Mouse (Mus musculus) heart, embryonic 11.5 days (tissue): ENCODE data around the gene Sox5. TPM values are rescaled to one million over a fixed set of nuclear protein-coding genes. Genes with fewer than 3 reads are reported as not detected.

Experiments
- ATAC-seq: fragments of 200-750 bp; cut with Nextera tagmentation; replicated peaks from 2 replicates; pipeline ENCODE4 v1.8.0; 2017; ENCODE audit warnings: moderate library complexity; ENCODE audit not compliant: insufficient number of reproducible peaks, low FRiP score, low TSS enrichment
- H3K27ac ChIP-seq: fragments of 300-500 bp; sonication (generic); 2 replicates; pipeline ENCODE4 v1.5.1; 2014; ENCODE audit warnings: mild to moderate bottlenecking, low read depth, low read length
- H3K27me3 ChIP-seq: fragments of 300-500 bp; sonication (generic); 2 replicates; pipeline ENCODE4 v1.6.1; 2014; ENCODE audit warnings: mild to moderate bottlenecking, low read length, mixed read lengths; ENCODE audit not compliant: control insufficient read depth, insufficient read depth
- H3K36me3 ChIP-seq: fragments of 300-500 bp; sonication (generic); 2 replicates; pipeline ENCODE4 v1.6.1; 2014; ENCODE audit warnings: mild to moderate bottlenecking, low read length, moderate library complexity, mixed read lengths; ENCODE audit not compliant: control insufficient read depth, insufficient read depth
- H3K4me1 ChIP-seq: fragments of 300-500 bp; sonication (generic); 2 replicates; pipeline ENCODE4 v1.6.1; 2014; ENCODE audit warnings: low read length; ENCODE audit not compliant: control insufficient read depth, insufficient read depth
- H3K4me2 ChIP-seq: fragments of 300-500 bp; sonication (generic); 2 replicates; pipeline ENCODE4 v1.6.1; 2014; ENCODE audit warnings: mild to moderate bottlenecking, moderate library complexity
- H3K4me3 ChIP-seq: fragments of 300-500 bp; sonication (generic); 2 replicates; pipeline ENCODE4 v1.5.1; 2014; ENCODE audit warnings: low read depth, low read length
- H3K9ac ChIP-seq: fragments of 300-500 bp; sonication (generic); 2 replicates; pipeline ENCODE4 v1.6.1; 2014; ENCODE audit warnings: mild to moderate bottlenecking, low read depth, low read length, moderate library complexity
- H3K9me3 ChIP-seq: fragments of 300-500 bp; sonication (generic); replicated peaks from 2 replicates; pipeline ENCODE4 v1.6.1; 2016; ENCODE audit warnings: low read length; ENCODE audit not compliant: control insufficient read depth
- WGBS: fragments of 180-500 bp; shearing (Covaris S2); extraction: QIAGEN DNeasy Blood & Tissue Kit; methylation state at CpG from one replicate; pipeline ENCODE4 v1.1.7; 2014; ENCODE audit not compliant: insufficient replicate concordance; 5-methylcytosine and 5-hydroxymethylcytosine counted together
- polyA plus RNA-seq: library from polyadenylated mRNA; unstranded; fragments of >200 nt; fragmentation: Nextera tagmentation; extraction: Ambion mirVana; gene quantifications from 2 replicates; pipeline ENCODE4 v1.2.1, GENCODE M21; 2014

The Sox5 gene
- polyA plus RNA-seq, 1 experiment from 2014 or later: 16.2 TPM

DNA sequence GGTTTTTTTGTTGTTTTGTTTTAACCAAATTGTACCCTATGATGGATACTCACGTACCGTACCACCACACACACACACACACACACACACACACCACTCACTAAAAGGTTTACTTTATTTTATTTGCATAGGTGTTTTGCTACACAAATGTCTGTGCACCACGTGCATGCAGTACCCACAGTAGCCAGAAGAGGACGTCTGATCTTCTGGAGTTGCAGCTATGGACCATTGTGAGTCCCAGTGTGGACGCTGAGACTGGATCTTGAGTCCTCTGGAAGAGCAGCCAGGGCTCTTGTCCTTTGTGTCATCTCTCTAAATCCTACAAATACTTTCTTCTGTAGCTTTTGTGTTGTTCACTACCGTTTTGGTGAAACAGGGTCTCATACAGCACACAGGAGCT lies 776.6 kb downstream of the Sox5 start:
- Histone ChIP-seq H3K4me3 (no peak overlapping the region), H3K4me1 (no peaks in the 10 kb centered on the region), H3K27ac (no peak overlapping the region), H3K9me3 (no peaks in the 10 kb centered on the region), H3K27me3 (no peaks in the 10 kb centered on the region), H3K4me2 (no peak overlapping the region), H3K9ac (no peak overlapping the region), H3K36me3 (no peaks in the 10 kb centered on the region)
- 77% methylated on average over 6 of the region's 6 CpGs for WGBS
- no peak for ATAC-seq

DNA sequence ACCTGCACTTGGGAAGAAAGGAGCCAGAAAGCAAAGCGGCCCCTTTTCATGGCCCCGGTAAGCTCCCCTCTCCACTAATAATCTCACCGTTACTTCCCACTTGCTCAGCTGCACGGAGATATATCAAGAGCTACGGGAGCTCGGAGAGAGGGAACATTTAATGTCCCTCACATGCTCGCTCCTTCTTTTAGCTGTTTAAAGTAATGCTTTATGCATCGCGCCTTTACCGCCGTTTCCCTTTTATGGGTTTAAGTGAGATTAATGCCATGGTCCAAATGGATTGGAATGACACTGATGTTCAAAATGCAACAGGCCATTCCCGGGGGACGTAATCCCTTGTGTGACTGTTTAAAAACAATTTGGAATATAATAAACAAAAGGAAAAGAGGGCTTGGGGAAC lies 783.6 kb downstream of the Sox5 start:
- no peaks in the 10 kb centered on the region for H3K9me3 ChIP-seq

DNA sequence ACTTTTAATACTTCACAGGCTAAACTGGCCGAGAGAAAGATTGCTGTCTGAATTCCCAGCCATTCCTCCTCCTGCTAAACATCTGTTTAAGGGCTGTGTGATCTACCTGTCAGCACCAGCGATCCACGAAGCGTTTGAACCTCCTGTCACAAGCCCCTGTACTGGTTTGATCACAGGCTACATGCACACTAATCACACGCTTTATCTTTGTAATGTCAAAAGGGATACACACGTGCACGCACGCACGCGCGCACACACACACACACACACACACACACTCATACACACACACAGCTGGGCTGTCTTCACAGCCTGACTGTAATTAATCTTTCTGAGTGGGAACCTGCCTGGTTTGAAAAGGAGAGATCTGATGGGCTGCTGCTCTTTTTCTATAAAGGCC lies 784.2 kb downstream of the Sox5 start:
- Histone ChIP-seq H3K4me3 (no peak overlapping the region), H3K4me1 (no peaks in the 10 kb centered on the region), H3K9me3 (no peaks in the 10 kb centered on the region), H3K4me2 (no peak overlapping the region), H3K27ac (no peak overlapping the region), H3K27me3 (no peaks in the 10 kb centered on the region), H3K36me3 (no peaks in the 10 kb centered on the region), H3K9ac (no peak overlapping the region)
- 50% methylated on average over 11 of the region's 11 CpGs for WGBS
- no peak for ATAC-seq

More for the DNA sequence above, 783.6 kb downstream of the Sox5 start:
- no peak for ATAC-seq
- no peak overlapping the region for H3K9ac ChIP-seq
- no peak overlapping the region for H3K4me3 ChIP-seq
- WGBS: 81% methylated on average over 13 of the region's 13 CpGs
- H3K4me1 ChIP-seq: no peaks in the 10 kb centered on the region
- H3K27me3 ChIP-seq: no peaks in the 10 kb centered on the region
- no peak overlapping the region for H3K4me2 ChIP-seq
- H3K27ac ChIP-seq: no peak overlapping the region
- no peaks in the 10 kb centered on the region for H3K36me3 ChIP-seq

DNA sequence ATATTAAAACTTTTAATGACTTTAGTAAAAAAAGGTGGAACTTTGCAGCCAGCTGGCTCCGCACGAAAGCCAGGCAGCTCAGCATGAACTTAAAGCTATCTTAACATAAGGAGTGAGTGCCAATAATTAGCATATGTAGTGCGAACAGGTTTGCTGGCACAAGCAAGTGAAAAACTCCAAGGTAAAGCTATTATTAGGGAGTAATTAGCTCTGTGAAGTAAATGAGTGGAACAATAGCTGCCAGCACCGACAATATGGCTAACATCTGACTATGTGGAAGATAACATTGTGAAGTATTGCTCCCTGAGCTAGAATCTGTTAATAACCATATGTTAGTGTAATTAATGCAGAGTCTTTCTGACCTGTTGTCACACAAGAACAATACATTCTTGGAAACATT lies 786.7 kb downstream of the Sox5 start:
- 65% methylated on average over 4 of the region's 4 CpGs for WGBS
- H3K4me1 ChIP-seq: no peaks in the 10 kb centered on the region
- ATAC-seq: no peak
- no peak overlapping the region for H3K4me3 ChIP-seq
- H3K9me3 ChIP-seq: no peaks in the 10 kb centered on the region
- no peak overlapping the region for H3K9ac ChIP-seq
- no peak overlapping the region for H3K27ac ChIP-seq
- no peaks in the 10 kb centered on the region for H3K36me3 ChIP-seq
- H3K27me3 ChIP-seq: no peaks in the 10 kb centered on the region
- no peak overlapping the region for H3K4me2 ChIP-seq

DNA sequence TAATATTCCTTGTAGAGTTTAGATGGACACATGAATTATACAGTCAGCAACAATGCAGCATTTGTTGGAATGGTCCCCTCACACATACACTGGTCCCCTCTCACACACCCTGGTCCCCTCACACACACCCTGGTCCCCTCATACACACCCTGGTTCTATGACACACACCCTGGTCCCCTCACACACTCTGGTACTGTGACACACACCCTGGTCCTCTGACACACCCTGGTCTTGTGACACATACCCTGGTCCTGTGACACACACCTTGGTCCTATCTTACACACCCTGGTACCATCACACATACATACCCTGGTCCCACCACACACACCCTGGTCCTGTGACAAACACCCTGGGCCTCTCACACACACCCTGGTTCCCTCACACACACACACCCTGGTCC lies 794.2 kb downstream of the Sox5 start:
- ATAC-seq: no peak
- no peak overlapping the region for H3K4me3 ChIP-seq
- no peaks in the 10 kb centered on the region for H3K4me1 ChIP-seq
- H3K36me3 ChIP-seq: no peaks in the 10 kb centered on the region
- no peak overlapping the region for H3K27ac ChIP-seq
- no peak overlapping the region for H3K4me2 ChIP-seq
- no peak overlapping the region for H3K9ac ChIP-seq
- H3K27me3 ChIP-seq: no peaks in the 10 kb centered on the region
- no peaks in the 10 kb centered on the region for H3K9me3 ChIP-seq

DNA sequence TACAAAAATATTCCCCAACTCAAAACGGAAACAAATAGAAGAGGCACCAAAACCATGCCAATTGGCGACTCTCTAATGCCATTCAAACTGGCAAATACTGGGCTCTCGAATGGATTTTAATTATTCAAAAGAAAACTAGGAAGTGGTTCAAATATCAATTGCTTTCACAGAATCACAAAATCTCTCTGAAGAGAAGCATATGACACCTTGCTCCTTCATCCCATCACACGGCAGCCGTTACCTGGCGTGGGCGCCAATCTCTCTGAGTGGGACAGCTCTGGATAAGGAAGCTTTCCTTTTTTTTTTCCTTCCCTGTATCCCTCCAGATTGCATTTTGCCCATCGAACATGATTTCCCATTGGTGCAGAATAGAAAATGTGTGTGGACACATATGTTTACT lies 801.6 kb downstream of the Sox5 start:
- H3K4me1 ChIP-seq: no peaks in the 10 kb centered on the region
- no peak overlapping the region for H3K9ac ChIP-seq
- H3K4me3 ChIP-seq: no peak overlapping the region
- H3K27ac ChIP-seq: no peak overlapping the region
- ATAC-seq: no peak
- H3K4me2 ChIP-seq: no peak overlapping the region
- H3K36me3 ChIP-seq: no peaks in the 10 kb centered on the region
- no peaks in the 10 kb centered on the region for H3K27me3 ChIP-seq
- WGBS: 86% methylated on average over 8 of the region's 8 CpGs
- no peaks in the 10 kb centered on the region for H3K9me3 ChIP-seq

DNA sequence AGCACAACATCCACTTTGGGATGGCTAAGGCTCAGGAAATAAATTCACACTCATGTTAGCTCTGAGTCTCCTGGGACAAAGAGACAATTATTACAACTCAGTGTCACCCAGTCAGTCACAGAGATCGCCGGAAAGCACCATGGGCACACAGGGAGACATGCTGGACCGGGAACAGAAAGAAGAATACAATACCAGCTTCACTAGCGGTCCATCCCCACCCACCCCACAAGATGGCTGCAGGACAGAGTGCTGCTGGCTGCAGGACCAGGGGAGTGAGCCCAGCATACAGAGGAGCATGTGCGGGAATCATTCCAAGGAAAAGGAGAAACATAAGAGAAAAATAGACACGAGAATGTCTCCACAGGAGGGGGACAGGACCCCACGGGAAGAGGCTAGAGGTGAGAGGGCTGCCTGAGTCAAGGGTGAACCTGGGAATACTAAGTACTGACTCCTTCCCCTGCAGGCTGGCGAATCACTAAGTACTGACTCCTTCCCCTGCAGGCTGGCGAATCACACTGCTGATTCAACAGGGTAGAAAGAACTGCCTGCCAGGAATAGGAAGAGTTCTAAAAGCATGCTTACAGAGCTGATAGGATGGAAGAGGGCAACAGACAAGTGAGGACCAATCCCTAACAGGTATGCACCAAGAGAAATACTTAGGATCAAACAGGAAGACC lies 813.9 kb downstream of the Sox5 start:
- no peak overlapping the region for H3K4me2 ChIP-seq
- H3K27ac ChIP-seq: no peak overlapping the region
- H3K9me3 ChIP-seq: no peaks in the 10 kb centered on the region
- no peaks in the 10 kb centered on the region for H3K4me1 ChIP-seq
- no peak overlapping the region for H3K4me3 ChIP-seq
- WGBS: 68% methylated on average over 9 of the region's 9 CpGs
- no peak overlapping the region for H3K9ac ChIP-seq
- ATAC-seq: no peak
- no peaks in the 10 kb centered on the region for H3K36me3 ChIP-seq
- no peaks in the 10 kb centered on the region for H3K27me3 ChIP-seq

DNA sequence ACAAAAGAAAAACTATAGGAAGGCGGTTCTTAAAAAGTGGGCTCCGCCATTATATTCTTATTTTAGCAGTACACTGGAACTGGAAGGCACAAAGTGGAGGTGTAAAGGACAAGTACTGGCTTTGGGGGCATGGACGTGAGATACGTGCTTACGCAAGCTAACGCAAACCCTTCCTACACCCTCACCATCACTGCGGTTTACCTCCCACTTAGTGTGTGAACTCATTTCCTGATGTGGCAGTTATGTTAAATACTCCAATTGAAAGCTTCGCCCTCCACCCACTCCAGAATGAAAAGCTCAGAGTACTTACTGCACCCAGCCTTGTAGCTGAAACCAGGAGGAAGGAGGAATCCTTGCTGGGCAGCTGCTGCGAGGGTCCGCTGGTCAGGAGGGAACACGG lies 821.3 kb downstream of the Sox5 start:
- H3K4me3 ChIP-seq: no peak overlapping the region
- no peak overlapping the region for H3K4me2 ChIP-seq
- H3K4me1 ChIP-seq: no peaks in the 10 kb centered on the region
- WGBS: 92% methylated on average over 11 of the region's 11 CpGs
- H3K9ac ChIP-seq: no peak overlapping the region
- H3K27ac ChIP-seq: no peak overlapping the region
- ATAC-seq: no peak
- H3K36me3 ChIP-seq: no peaks in the 10 kb centered on the region
- no peaks in the 10 kb centered on the region for H3K9me3 ChIP-seq
- no peaks in the 10 kb centered on the region for H3K27me3 ChIP-seq

DNA sequence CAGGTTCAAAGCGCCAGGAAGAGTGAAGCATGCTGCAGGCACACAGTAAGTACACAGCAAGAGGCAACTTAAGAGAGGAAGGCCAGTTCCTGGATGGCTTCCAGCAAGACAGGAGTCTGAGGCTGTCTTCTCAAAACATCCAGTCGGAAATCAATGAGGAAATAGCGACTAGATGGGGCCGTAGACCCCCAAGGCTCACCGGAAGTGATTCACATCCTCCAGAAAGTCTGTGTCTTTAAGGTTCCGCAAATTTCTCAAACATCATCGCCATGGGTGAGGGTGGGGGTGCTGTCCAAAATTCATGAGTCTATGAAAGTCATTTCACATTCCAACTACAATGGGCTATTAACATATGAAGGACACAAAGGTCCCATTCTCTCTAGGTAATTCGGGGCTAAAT lies 821.7 kb downstream of the Sox5 start:
- no peak overlapping the region for H3K4me3 ChIP-seq
- ATAC-seq: no peak
- H3K27me3 ChIP-seq: no peaks in the 10 kb centered on the region
- H3K4me1 ChIP-seq: no peaks in the 10 kb centered on the region
- WGBS: 78% methylated on average over 8 of the region's 8 CpGs
- no peak overlapping the region for H3K4me2 ChIP-seq
- H3K27ac ChIP-seq: no peak overlapping the region
- H3K36me3 ChIP-seq: no peaks in the 10 kb centered on the region
- H3K9ac ChIP-seq: no peak overlapping the region
- no peaks in the 10 kb centered on the region for H3K9me3 ChIP-seq
